Mouse (Mus musculus): ENCODE data around the gene Atrnl1.

Atrnl1 gene

DNA sequence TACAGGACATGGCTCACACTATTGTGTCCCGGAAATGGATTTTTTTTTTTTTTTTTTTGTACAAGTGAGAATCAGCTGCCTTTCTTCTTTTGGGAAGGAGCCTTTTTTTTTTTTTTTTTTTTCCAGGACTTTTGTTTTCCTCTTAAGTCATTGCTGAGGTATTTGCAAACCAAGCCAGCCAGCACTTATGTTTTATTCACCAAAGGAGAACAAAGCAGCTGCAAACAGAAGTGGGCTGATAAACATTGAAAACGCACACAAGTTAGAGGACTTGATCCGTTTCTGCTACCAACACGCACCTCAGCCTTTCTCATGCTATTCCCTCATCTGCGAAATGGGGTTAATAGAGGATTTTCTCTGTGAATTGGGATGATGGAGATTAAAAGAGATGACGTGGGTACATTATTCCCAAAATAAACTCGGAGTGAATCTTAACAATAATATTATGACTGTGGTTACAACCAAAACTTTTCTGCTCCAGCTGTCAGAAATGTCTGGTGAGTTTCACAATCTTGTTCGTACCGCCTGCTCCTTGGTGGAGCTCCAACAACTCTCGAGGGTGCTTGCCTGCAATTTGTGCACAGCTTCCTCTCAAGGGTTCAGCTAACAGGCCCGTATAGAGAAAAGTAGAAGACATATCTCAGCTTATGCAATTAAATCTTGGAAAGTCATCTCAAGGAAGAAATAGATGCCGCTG, 1.3 kb upstream of the Atrnl1 start:
- no peak for DNase-seq (ENCODE audit: low read depth, low spot score)

- DNase-seq (ENCODE audit: low read depth, low spot score) = peak; percentile 72
These were observed 767 bp upstream of the Atrnl1 start for GRCm38 (mm10) chr19:57610058-57610475.

GRCm38 (mm10) chr19:57611291-57612178, 701 bp downstream of the Atrnl1 start:
- peak; percentile 81 for DNase-seq (ENCODE audit: low read depth, low spot score)

- DNase-seq (ENCODE audit: low read depth, low spot score) = no peak
These were observed 1.3 kb downstream of the Atrnl1 start for GRCm38 (mm10) chr19:57612179-57612472.

DNA sequence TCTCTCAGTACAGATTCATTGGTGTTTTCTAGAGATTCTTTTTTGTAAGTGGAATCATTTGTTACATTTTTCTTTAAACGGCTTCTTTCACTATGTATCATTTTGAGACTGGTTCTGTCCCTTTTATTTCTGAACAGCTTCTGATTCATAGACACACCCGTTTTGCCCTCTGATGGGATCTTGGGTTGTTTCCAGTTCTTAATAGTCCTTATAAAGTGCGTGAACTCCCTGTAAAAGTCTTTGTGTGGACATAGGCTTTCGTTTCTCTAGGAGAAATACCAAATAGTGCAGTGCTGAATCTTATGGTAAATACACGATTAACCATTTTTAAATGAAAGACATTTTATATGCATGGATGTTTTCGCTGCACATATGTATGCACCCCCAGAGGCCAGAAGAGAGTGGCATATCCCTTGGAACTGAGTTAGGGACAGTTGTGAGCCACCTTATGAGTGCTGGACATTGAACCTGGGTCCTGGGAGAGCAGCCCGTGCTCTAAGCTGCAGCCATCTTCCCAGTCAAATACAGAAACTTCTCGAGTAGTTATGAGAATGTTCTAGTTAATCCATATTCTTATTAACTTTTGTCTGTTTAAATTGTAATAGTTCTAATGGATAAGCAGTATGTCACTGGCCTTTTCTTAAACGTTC, 5.3 kb downstream of the Atrnl1 start:
- DNase-seq (ENCODE audit: low read depth, low spot score) = no peak

- DNase-seq (ENCODE audit: low read depth, low spot score) = no peak
These were observed 8.3 kb downstream of the Atrnl1 start for GRCm38 (mm10) chr19:57619088-57619487.

GRCm38 (mm10) chr19:57621814-57622213, 11.0 kb downstream of the Atrnl1 start:
- no peak for DNase-seq (ENCODE audit: low read depth, low spot score)

- no peak for DNase-seq (ENCODE audit: low read depth, low spot score)
These were observed 14.9 kb downstream of the Atrnl1 start for GRCm38 (mm10) chr19:57625738-57626137.

DNA sequence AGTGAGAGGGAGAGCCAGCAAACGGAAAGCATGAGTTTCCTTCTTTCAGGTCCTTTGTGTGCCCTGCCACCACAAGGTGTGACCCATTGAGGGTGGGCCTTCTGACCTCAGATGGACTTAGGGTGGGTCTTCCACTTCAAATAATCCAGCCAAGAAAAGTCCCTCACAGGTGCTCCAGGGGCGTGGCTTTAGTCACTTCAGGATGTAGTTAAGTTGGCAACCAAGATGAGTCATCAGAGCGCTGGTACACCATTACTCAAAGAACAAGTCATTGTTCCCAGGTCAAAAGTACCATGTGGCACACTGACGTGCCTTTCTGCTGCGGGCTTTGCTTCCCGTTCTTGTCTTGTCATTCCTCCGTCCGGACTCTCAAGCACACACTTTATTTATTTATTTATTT, 16.4 kb downstream of the Atrnl1 start:
- DNase-seq (ENCODE audit: low read depth, low spot score) = no peak

DNA sequence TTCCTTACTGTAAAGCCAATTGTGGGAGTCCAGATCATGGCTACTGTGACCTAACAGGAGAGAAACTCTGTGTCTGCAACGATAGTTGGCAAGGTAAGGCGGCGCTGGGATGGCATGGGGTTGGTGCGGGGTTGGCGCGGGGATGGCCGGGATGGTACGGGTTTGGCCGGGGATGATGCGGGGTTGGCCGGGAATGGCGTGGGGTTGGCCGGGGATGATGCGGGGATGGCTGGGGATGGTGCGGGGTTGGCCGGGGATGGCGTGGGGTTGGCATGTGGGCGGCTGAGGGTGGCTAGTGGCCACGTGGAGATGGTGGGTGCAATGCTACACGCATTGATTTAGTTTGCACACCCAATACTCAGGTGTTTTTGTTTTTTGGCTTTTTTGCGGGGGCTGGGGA, 31.7 kb downstream of the Atrnl1 start:
- DNase-seq (ENCODE audit: low read depth, low spot score) = no peak

DNA sequence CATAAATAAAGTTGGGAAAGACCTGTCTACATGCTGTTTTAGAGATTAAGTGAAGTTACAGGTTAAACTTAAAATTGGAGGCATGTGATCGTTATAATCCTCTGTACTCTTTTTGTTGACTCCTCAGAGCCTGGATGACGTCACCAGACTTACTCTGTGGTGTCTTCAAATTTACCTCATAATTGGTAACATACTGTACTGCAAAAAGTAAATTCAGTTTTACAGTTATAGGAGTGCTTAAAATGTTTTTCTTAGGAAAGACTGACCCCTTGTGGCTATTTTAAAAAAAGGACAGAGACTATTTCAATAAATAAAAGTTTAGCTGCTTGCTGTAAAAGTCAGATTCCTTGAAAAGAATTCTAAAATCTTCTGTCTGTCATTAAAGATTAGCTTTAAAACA, 32.1 kb downstream of the Atrnl1 start:
- DNase-seq (ENCODE audit: low read depth, low spot score) = peak; percentile 64

DNA sequence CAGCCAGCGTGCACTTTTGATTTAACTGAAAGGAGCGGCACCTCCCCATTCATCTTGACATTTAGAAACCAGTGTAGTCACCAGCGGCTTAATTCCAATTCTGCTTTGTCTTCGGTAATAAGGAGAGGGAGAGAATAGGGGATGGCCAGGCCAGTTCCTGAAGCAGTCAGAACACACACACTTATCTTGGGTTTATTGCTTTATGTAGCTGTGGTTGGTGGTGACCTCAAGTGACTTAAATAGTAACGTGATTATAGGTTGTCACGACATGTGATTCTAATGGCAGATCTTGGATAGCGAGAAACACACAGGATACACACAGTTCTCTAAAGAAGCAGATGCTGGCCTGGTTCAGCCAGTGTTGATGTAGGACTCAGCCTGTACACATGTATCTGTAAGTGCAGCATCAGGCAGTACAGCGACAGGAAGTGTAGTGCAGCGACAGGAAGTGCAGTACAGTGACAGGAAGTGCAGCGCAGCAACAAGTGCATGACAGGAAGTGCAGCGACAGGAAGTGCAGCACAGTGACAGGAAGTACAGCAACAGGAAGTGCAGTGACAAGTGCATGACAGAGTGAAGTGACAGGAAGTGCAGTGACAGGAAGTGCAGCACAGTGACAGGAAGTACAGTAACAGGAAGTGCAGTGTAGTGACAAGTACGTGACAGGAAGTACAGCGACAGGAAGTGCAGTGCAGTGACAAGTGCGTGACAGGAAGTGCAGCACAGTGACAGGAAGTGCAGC, 37.5 kb downstream of the Atrnl1 start:
- peak; percentile 26 for DNase-seq (ENCODE audit: low read depth, low spot score)

DNA sequence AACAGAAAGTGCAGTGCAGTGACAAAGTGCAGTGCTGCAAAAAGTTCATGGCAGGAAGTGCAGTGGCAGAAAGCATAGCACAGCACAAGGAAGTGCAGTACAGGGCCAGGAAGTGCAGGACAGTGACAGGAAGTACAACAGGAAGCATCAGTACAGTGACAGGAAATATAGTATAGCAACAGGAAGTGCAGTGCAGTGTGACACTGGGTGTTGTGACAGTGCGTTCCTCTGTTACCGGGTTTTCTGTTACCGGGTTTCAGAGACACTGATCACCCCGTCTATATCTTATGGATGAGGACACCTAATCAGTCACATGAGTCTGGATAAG, 38.1 kb downstream of the Atrnl1 start:
- DNase-seq (ENCODE audit: low read depth, low spot score) = no peak

DNA sequence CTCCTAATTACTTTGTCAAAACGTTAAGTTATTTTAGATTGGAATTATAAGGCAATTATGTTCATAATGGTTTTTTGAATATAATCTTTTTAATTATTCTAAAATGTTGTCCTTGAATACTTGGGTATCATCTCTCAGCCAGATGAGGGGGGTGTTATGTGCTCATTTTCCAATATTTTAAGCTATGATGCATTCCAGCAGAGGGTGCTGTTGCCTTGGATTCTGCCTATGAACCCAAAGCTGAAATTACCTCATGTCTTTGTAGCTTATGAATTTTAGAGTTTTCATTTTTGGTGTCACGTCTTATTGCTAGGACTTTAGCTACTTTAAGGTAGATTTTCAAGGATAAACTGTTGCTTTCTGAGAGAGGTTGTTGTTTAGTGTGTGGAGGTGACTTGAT, 44.2 kb downstream of the Atrnl1 start:
- DNase-seq (ENCODE audit: low read depth, low spot score) = peak; percentile 52

DNA sequence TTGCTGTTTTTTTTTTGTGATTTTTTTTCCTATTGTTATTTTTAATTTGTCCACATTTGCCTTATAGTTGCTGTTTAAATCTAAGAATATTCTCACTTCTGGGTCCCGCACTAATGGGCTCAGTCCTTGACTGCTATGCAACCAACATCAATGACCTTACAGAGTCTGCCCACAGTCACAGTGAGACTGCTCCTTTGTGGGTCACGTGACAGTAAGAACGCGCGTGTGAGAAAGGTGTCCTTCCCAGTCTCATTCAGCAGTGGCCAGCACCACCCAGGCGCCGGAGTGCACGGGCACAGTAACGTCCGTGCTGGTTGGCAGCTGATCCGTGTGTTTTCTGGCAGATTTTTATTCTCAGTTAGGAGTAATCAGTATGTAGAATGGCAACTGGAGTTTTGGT, 44.7 kb downstream of the Atrnl1 start:
- DNase-seq (ENCODE audit: low read depth, low spot score) = no peak

DNA sequence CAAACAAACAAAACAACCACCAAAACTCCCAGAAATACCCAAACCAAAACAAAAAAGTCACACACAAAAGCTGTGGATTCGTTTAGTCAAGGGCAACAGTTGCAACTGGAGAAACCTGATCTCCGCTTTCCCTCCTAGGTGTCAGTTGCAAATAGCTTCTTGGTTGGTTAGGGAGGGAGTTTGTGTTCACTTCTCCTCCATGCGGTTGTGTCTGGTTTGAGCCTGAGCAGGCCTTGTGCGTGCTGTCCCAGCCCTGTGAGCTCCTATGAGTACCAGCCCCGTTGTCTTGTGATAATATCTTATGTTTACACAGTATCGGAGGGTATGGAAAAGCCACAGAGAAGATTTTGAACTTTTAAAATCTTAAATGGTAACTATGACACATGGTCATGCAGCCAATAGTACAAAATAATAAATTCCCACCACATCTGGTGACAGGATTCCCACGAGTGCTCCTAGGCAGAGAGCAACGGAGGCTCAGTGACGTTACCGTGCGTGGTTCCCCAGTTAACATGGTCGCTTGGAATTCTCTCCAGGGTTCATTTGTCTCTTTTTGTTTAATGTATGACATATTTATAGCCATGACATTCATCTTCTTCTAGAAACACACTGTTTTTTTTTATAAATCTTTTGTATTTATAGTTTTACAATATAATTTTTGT, 46.7 kb downstream of the Atrnl1 start:
- no peak for DNase-seq (ENCODE audit: low read depth, low spot score)

GRCm38 (mm10) chr19:57658111-57659091, 47.6 kb downstream of the Atrnl1 start:
- DNase-seq (ENCODE audit: low read depth, low spot score) = no peak

- DNase-seq (ENCODE audit: low read depth, low spot score) = no peak
These were observed 56.2 kb downstream of the Atrnl1 start for GRCm38 (mm10) chr19:57667011-57667410.

DNA sequence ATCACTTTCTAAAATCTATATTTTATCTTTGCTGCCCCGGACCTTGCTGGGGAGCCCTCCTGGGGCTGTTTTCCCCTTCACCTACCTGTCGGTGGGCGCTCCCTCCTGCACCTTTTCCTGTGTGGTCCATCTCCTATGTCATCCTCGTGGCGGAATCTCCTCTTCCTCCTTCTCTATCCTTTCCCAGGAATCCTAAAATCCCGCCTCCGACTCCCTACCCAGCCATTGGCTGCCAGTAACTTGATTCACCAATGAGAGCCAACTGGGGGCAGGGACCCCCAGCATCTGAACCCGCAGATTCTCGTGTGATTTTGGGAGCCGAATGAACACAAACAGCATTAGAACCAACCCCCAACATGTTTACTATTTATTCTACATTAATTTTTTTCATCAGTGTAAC, 57.1 kb downstream of the Atrnl1 start:
- no peak for DNase-seq (ENCODE audit: low read depth, low spot score)

- DNase-seq (ENCODE audit: low read depth, low spot score) = no peak
These were observed 68.6 kb downstream of the Atrnl1 start for GRCm38 (mm10) chr19:57679455-57679854.
